Mouse (Mus musculus) induced T-regulatory cell, adult 2 months (primary cell): ENCODE results near the gene Sema6c.

ENCODE experiments used
- DNase-seq: peaks from one replicate; pipeline ENCODE4 v3.0.0-alpha.2; 2012; ENCODE audit warnings: low read depth

Gene Sema6c

GRCm38 (mm10) chr3:95142617-95143011 lies 17.6 kb upstream of the Sema6c start:
- DNase-seq: peak; percentile 96

- DNase-seq: no peak
Measured at GRCm38 (mm10) chr3:95147924-95148323, 12.3 kb upstream of the Sema6c start.

- DNase-seq: peak; percentile 85
Measured at GRCm38 (mm10) chr3:95153874-95154273, 6.4 kb upstream of the Sema6c start.

- no peak for DNase-seq
Measured at GRCm38 (mm10) chr3:95159511-95159986, 708 bp upstream of the Sema6c start.

- peak; percentile 34 for DNase-seq
Measured at GRCm38 (mm10) chr3:95161041-95161551, 839 bp downstream of the Sema6c start.

- DNase-seq: peak; percentile 30
Measured at GRCm38 (mm10) chr3:95161618-95162344, 1.5 kb downstream of the Sema6c start.

GRCm38 (mm10) chr3:95162345-95162628 lies 2.0 kb downstream of the Sema6c start:
- no peak for DNase-seq

GRCm38 (mm10) chr3:95163419-95164255 lies 3.4 kb downstream of the Sema6c start:
- no peak for DNase-seq

- no peak for DNase-seq
Measured at GRCm38 (mm10) chr3:95164256-95164550, 3.9 kb downstream of the Sema6c start.

- no peak for DNase-seq
Measured at GRCm38 (mm10) chr3:95164840-95165239, 4.6 kb downstream of the Sema6c start.

- DNase-seq: no peak
Measured at GRCm38 (mm10) chr3:95169996-95170395, 9.7 kb downstream of the Sema6c start.

- no peak for DNase-seq
Measured at GRCm38 (mm10) chr3:95171105-95171504, 10.8 kb downstream of the Sema6c start.

GRCm38 (mm10) chr3:95172526-95173255 lies 12.4 kb downstream of the Sema6c start:
- no peak for DNase-seq

- DNase-seq: peak; percentile 34
Measured at GRCm38 (mm10) chr3:95173256-95173949, 13.1 kb downstream of the Sema6c start.

- peak; percentile 90 for DNase-seq
Measured at GRCm38 (mm10) chr3:95174011-95174592, 13.8 kb downstream of the Sema6c start.

- no peak for DNase-seq
Measured at GRCm38 (mm10) chr3:95176500-95176899, 16.2 kb downstream of the Sema6c start.

- no peak for DNase-seq
Measured at GRCm38 (mm10) chr3:95177583-95177982, 17.3 kb downstream of the Sema6c start.

GRCm38 (mm10) chr3:95178948-95179347 lies 18.7 kb downstream of the Sema6c start:
- no peak for DNase-seq

GRCm38 (mm10) chr3:95179890-95180289 lies 19.6 kb downstream of the Sema6c start:
- no peak for DNase-seq

GRCm38 (mm10) chr3:95181841-95182240 lies 21.6 kb downstream of the Sema6c start:
- no peak for DNase-seq

GRCm38 (mm10) chr3:95184796-95185577 lies 24.7 kb downstream of the Sema6c start:
- DNase-seq: no peak
